Mouse (Mus musculus): ENCODE measurements around the gene Btbd16. TPM values are rescaled to one million over a fixed set of nuclear protein-coding genes. Genes with fewer than 3 reads are reported as not detected.

The Btbd16 gene
- polyA plus RNA-seq, 1 experiment = 0.04 TPM

GRCm38 (mm10) chr7:130770707-130771106, 3.2 kb upstream of the Btbd16 start:
- peak; percentile 47 for DNase-seq (ENCODE audit: low spot score)

GRCm38 (mm10) chr7:130773171-130773830, 568 bp upstream of the Btbd16 start:
- no peak for DNase-seq (ENCODE audit: low spot score)

GRCm38 (mm10) chr7:130780866-130781419, 7.1 kb downstream of the Btbd16 start:
- DNase-seq (ENCODE audit: low spot score) = no peak

GRCm38 (mm10) chr7:130782501-130783050, 8.7 kb downstream of the Btbd16 start:
- DNase-seq (ENCODE audit: low spot score) = no peak

DNA sequence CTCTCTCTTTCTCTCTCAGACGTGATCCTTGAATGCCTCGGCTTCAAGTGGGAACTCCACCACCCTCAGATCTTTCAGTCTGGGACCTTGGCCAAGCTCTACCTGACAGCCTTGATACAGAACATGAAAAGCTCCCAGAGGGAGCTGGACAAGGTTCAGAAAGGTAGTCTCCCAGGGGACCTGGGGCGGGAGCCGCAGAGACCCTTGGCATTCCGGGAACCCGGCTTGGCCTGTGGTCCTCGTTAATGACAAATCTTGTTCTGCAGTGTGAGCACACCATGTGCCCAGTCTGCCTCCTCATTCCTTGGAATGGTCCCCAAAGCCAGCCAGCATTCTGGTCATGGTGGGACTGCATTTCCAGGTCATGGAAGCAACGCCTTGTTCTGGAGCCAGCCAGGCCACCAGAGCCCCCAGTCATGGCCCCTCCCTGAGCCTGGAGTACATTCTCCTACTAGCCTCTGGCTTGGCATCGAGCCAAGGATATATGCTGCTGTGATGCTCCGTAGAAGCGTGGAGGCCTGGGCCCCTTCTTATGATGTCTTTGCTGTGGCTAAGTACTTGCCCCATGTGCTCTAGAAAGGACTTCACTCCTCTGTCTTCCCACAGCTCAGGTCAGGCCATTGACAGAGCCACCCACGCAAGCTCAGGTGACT, 12.2 kb downstream of the Btbd16 start:
- no peak for DNase-seq (ENCODE audit: low spot score)

- no peak for DNase-seq (ENCODE audit: low spot score)
These were observed 12.8 kb downstream of the Btbd16 start for GRCm38 (mm10) chr7:130786708-130787107.

GRCm38 (mm10) chr7:130787537-130787936, 13.7 kb downstream of the Btbd16 start:
- DNase-seq (ENCODE audit: low spot score) = no peak

- no peak for DNase-seq (ENCODE audit: low spot score)
These were observed 15.1 kb downstream of the Btbd16 start for GRCm38 (mm10) chr7:130788950-130789349.

DNA sequence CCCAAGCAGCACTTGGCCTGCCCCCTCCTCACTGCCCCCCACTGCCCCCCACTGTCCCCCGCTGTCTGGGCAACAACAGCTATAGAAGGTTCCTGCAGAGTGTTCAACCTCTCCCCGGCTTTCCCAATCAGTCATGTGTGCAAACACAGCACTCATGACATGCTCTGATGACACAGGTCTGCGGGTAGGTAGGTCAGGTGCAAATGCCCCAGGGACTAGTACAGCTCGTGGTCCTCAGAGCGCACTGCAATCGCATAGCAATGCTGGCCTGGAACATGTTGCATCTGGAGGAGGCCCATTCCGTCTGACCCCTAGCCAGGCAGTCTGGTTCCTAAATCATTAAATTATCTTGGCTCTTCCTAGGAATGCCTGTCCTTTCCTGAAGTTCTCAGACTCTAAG, 15.6 kb downstream of the Btbd16 start:
- no peak for DNase-seq (ENCODE audit: low spot score)

DNA sequence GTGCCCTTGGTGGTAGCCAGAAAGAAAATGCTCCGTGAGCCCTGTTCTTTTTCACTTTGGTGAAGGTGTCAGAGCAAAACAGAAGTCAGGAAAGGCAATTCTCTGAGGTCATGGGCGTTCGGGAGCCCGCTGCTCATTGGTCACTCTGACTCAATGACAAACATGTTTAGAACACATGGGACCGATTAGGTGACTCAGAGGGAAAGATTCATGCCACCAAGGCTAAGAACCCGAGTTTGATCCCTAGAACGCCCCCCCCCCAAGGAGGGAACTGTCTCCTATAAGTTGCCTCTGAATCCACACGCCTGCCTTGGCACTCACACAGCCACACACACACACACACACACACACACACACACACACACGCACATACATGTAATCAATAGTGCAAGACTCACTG, 19.8 kb downstream of the Btbd16 start:
- DNase-seq (ENCODE audit: low spot score) = no peak

GRCm38 (mm10) chr7:130796786-130797185, 22.9 kb downstream of the Btbd16 start:
- no peak for DNase-seq (ENCODE audit: low spot score)

- no peak for DNase-seq (ENCODE audit: low spot score)
These were observed 23.7 kb downstream of the Btbd16 start for GRCm38 (mm10) chr7:130797524-130797923.

GRCm38 (mm10) chr7:130799418-130799817, 25.5 kb downstream of the Btbd16 start:
- DNase-seq (ENCODE audit: low spot score) = no peak

- no peak for DNase-seq (ENCODE audit: low spot score)
These were observed 26.8 kb downstream of the Btbd16 start for GRCm38 (mm10) chr7:130800681-130801080.

- DNase-seq (ENCODE audit: low spot score) = no peak
These were observed 27.9 kb downstream of the Btbd16 start for GRCm38 (mm10) chr7:130801811-130802210.

GRCm38 (mm10) chr7:130803251-130803825, 29.5 kb downstream of the Btbd16 start:
- DNase-seq (ENCODE audit: low spot score) = no peak

DNA sequence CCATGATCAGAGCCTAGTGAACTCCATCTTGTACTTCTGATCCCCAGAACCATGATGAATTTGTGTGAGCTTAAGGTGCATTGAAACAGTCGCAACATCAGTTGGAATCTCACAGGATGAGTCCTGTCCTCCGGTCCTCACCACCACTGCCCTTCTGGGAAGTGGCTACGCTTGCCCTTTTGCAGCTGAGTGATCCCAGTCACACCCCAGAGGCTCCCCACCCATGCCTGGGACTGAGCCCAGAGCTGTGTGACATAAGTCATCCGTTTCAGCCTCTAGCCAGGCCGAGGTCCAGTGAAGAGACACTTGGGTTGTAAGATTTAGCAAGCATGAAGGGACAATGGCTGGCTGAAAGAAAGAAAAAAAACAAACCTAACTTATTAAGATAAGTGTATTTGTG, 31.1 kb downstream of the Btbd16 start:
- DNase-seq (ENCODE audit: low spot score) = no peak

DNA sequence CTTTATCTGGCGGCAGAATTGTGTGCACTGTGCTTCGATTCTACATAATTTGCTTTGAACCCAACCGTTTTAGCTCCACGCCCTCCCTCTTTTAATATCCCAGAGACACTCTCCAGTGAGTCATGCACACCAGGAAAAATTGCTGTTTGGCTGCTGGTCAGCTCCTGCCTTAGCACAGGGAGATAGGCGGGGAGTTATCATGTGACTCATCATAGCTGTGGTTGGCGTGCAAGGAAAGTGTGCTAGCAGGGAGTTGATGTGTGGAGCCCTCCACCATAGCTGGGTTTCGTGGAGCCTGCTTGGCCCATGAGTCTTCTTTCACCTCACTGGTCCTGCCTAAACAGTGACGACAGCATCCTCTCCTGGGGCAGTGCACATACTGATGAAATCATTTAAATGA, 33.9 kb downstream of the Btbd16 start:
- DNase-seq (ENCODE audit: low spot score) = no peak

DNA sequence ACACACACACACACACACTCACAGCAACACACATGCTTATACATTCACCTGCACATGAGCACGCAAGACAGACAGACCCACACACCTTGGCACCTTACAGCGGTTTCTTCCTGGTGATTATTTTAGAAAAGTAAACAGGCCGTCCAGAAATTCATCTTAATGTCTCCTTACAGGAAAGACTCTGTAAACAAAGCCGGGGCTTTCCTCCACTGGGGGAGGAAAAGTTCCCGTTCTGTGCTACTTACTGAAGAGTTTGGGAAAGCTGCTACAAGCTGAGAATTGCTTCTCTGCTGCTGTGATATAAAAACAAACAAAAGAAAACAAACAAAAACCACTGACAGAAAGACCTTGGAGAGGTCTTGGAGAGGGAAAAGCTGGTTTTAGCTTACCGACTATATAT, 34.8 kb downstream of the Btbd16 start:
- no peak for DNase-seq (ENCODE audit: low spot score)

DNA sequence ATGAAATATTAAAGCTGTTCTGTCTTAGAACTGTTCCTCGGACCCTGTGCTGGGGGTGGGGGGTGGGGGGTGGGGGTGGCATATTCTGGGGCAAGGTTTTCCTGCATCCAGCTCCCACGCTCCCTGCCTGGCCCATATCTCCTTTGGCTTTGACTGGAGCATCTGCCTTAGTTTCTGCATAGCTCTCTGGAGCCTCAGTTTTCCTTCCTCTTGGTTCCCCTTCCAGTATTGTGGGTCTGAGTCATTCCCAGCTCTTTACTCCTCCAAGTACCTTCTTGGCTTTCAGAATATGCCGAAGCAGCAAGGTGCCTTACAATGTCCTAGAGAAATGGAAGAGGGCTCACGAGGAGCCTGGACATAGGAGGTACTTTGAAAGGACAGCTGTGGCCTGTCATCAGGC, 36.4 kb downstream of the Btbd16 start:
- no peak for DNase-seq (ENCODE audit: low spot score)

DNA sequence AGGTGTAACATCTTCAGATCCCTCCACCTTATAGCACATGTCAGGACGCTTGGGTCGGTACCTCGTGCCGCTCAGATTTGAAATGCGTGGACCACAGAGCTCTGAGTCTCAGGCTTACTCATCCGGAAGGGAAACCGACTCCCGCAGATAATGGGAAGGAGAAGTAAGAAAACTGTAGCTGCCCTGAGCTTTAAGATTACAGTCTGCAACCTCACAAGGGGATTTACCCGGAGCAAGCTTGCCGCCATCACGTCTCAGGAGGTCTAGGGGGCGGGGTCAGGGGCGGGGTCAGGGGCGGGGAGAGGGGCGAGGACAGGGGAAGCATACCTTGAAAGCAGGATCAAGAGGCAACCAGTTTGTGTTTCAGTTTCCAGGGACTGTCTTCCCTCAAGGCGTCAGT, 38.5 kb downstream of the Btbd16 start:
- no peak for DNase-seq (ENCODE audit: low spot score)

DNA sequence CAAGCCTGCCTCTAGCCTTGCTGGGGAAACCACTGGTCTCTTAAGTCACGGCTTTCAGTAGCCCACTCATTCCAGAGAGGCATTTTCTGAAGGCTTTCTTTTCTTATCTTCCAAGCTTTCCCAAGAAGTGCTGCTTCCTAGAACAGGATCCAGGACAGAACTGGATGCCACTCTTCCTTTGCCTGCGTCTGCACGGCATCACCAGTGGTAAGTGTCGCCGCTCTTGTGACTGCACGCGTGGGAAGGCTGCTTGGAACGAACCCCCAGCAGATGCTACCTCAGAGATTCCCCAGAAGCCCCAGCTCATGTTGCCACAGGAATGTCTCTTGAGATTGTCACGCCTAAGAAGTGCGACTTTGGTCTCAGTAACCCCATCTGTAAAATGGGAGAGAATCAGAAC, 41.7 kb downstream of the Btbd16 start:
- DNase-seq (ENCODE audit: low spot score) = no peak

GRCm38 (mm10) chr7:130816243-130816642, 42.4 kb downstream of the Btbd16 start:
- DNase-seq (ENCODE audit: low spot score) = no peak

Measured in urinary bladder, adult 2 months (tissue).